Mouse (Mus musculus): Measurements from ENCODE around the gene Shroom3.

The Shroom3 gene

GRCm38 (mm10) chr5:92810922-92811533, 127.8 kb downstream of the Shroom3 start:
- no peak for DNase-seq (ENCODE audit: low spot score)

GRCm38 (mm10) chr5:92811761-92812160, 128.5 kb downstream of the Shroom3 start:
- DNase-seq (ENCODE audit: low spot score), result no peak

- no peak for DNase-seq (ENCODE audit: low spot score)
These were observed 129.7 kb downstream of the Shroom3 start for GRCm38 (mm10) chr5:92812936-92813335.

- DNase-seq (ENCODE audit: low spot score), result no peak
These were observed 130.3 kb downstream of the Shroom3 start for GRCm38 (mm10) chr5:92813562-92813961.

- DNase-seq (ENCODE audit: low spot score), result no peak
These were observed 131.4 kb downstream of the Shroom3 start for GRCm38 (mm10) chr5:92814621-92815020.

GRCm38 (mm10) chr5:92817122-92817822, 134.0 kb downstream of the Shroom3 start:
- no peak for DNase-seq (ENCODE audit: low spot score)

GRCm38 (mm10) chr5:92821370-92821769, 138.1 kb downstream of the Shroom3 start:
- DNase-seq (ENCODE audit: low spot score), result no peak

GRCm38 (mm10) chr5:92823495-92823894, 140.3 kb downstream of the Shroom3 start:
- DNase-seq (ENCODE audit: low spot score), result no peak

GRCm38 (mm10) chr5:92824304-92825009, 141.2 kb downstream of the Shroom3 start:
- DNase-seq (ENCODE audit: low spot score), result no peak

GRCm38 (mm10) chr5:92830391-92830790, 147.2 kb downstream of the Shroom3 start:
- DNase-seq (ENCODE audit: low spot score), result no peak

- no peak for DNase-seq (ENCODE audit: low spot score)
These were observed 151.3 kb downstream of the Shroom3 start for GRCm38 (mm10) chr5:92834513-92834912.

GRCm38 (mm10) chr5:92837311-92837710, 154.1 kb downstream of the Shroom3 start:
- no peak for DNase-seq (ENCODE audit: low spot score)

GRCm38 (mm10) chr5:92838351-92838784, 155.1 kb downstream of the Shroom3 start:
- DNase-seq (ENCODE audit: low spot score), result no peak

- DNase-seq (ENCODE audit: low spot score), result no peak
These were observed 156.1 kb downstream of the Shroom3 start for GRCm38 (mm10) chr5:92839314-92839713.

- DNase-seq (ENCODE audit: low spot score), result no peak
These were observed 158.2 kb downstream of the Shroom3 start for GRCm38 (mm10) chr5:92841474-92841873.

GRCm38 (mm10) chr5:92842417-92842816, 159.2 kb downstream of the Shroom3 start:
- no peak for DNase-seq (ENCODE audit: low spot score)

- DNase-seq (ENCODE audit: low spot score), result no peak
These were observed 159.6 kb downstream of the Shroom3 start for GRCm38 (mm10) chr5:92842881-92843280.

GRCm38 (mm10) chr5:92843850-92844785, 160.9 kb downstream of the Shroom3 start:
- no peak for DNase-seq (ENCODE audit: low spot score)

GRCm38 (mm10) chr5:92849743-92850142, 166.5 kb downstream of the Shroom3 start:
- no peak for DNase-seq (ENCODE audit: low spot score)

- no peak for DNase-seq (ENCODE audit: low spot score)
These were observed 167.7 kb downstream of the Shroom3 start for GRCm38 (mm10) chr5:92850925-92851324.

- no peak for DNase-seq (ENCODE audit: low spot score)
These were observed 171.7 kb downstream of the Shroom3 start for GRCm38 (mm10) chr5:92854983-92855382.

GRCm38 (mm10) chr5:92856346-92856745, 173.1 kb downstream of the Shroom3 start:
- no peak for DNase-seq (ENCODE audit: low spot score)

Data from left cerebral cortex, adult 11 months (tissue).